Mouse (Mus musculus) megakaryocyte, embryonic 14.5 days (primary cell): Measurements from ENCODE around the gene Irgm2.

Source experiments
- FLI1 ChIP-seq: IDR thresholded peaks from 2 replicates; pipeline ENCODE4 v1.6.1; 2012; ENCODE audit warnings: low read length, inconsistent platforms, mixed read lengths
- GATA1 ChIP-seq: IDR thresholded peaks from 3 replicates; pipeline ENCODE4 v1.6.1; 2012; ENCODE audit warnings: mixed read lengths, low read length, inconsistent platforms, borderline replicate concordance

DNA sequence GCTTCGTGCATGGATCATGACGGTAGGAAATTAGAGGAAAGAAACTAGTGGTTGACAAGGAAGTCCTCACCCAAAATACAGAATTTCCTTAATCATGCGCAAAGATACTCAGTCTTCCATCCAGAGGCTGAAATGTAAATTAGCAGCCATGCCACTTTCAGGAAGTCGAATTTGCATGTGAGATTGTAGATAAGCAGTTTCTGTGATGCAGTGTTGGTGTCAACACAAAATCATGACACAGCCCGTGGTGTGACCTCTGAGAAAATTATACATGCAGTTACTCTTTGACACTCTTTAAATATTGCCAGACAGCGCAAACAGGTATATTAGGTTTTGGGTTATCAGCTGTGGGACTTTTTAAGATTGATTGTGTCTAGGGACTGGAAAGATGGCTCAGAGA, 9.7 kb upstream of the Irgm2 start:
- TF ChIP-seq GATA1 (no peak), FLI1 (no peak)
